Mouse (Mus musculus): ENCODE data around the gene Gm6509.
"Not testable (repeated sequence)": the region's sequence is repeated elsewhere in the genome, so short reads cannot be mapped to it uniquely, and the experiment has no call there.

The Gm6509 gene

DNA sequence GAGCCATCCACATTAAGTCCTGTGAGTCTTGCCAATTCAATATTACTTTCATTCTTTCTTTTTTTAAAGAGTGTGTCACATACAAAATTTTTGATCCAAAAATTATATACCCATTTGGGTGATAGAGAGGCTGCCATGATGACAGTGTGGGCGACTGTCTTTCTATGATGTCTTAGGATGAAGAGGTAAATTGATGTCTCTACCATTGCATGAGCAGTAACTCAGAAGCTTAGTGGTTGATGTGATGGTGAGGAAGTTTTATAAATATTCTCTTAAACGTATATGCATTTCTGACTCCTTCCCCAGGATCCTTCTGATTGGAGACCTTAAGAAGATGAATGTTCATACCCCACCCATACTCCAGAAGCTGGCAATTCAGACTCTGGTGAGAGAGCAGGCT lies at the start of gene Gm6509:
Gene Gm6509 (plus strand): TSS at position 301 of the 400 bp plus-strand sequence.
- DNase-seq (ENCODE audit: low read depth, low spot score) = not testable (repeated sequence)

DNA sequence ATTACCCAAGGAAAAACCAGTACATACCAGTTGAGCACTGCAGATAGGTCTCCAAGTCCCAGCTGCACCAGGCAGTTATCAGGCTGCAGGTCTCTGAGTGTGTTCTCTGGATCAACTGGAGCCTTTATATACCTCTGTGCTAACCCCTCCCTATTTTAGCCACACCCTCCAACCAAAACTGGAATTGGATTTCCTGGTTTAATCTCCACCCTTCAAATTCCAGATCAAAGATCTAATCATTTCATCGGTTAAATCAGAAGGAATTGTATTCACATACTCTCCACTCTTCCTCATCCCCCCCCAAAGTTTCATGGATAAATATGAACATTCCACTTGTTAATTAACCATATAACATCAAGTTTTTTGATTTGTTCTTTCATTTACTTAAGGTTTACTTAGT lies 7.5 kb upstream of the Gm6509 start, which contains the start of gene Gm3147:
Gene Gm3147 (minus strand): TSS at position 101 of the 400 bp plus-strand sequence.
- DNase-seq (ENCODE audit: low read depth, low spot score) = not testable (repeated sequence)

DNA sequence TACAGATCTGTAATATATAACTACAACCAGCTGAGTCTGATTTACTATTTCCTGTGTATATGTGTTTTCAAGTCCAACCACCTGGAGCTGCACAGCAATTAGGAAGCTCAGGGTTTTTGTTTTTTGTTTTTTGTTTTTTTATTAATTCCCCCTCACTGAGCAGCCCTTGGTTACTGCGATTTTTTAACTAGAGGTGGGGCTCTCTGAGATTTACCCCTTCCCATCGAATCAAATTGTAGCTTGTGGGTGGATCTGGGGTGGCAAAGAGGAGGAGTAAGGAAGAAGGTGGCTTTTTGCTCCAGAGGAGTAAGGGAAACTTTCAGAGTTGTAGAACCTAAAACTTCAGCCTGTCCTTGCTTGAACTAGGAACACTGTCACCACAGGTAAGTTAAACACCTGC lies 24.3 kb downstream of the Gm6509 start, which contains the start of gene Gm6205:
Gene Gm6205 (plus strand): TSS at position 301 of the 400 bp plus-strand sequence.
- not testable (repeated sequence) for DNase-seq (ENCODE audit: low read depth, low spot score)

All from retina, postnatal 7 days (tissue).